In genomic region chr11:18712642-18713053, GRCm38 (mm10) we compare ENCODE assay signal across 9 mouse cellular contexts.
DNase-seq lines count a peak whose midpoint lies in the region; ATAC-seq and TF ChIP-seq lines count a peak whose summit lies in the region.
"Had no signal": no experiment of that assay in that cellular context is flagged by ENCODE, and none has a peak within 500 bp of the region (broad histone marks: within the 10 kb centered on the region; RNA-seq: fewer than 3 reads in every experiment).

No protein-coding gene starts in this region.

- no peaks in the 10 kb centered on the region for H3K9me3 ChIP-seq in kidney, postnatal 0 days (replicated peaks; ENCODE audit: low read length)
- H3K9me3 ChIP-seq in heart, embryonic 12.5 days (replicated peaks) = no peaks in the 10 kb centered on the region
- H3K9me3 ChIP-seq in liver, embryonic 11.5 days (ENCODE audit: control insufficient read depth, low read length) = no peaks in the 10 kb centered on the region
- H3K9me3 ChIP-seq: liver, embryonic 13.5 days had no signal

- no peak for TF ChIP-seq CTCF in kidney, postnatal 0 days (IDR thresholded peaks at IDR 0.05; ENCODE audit: low read depth)

- no peaks in the 10 kb centered on the region for H3K27me3 ChIP-seq in kidney, postnatal 0 days (ENCODE audit: insufficient read depth, low read length)
- no peaks in the 10 kb centered on the region for H3K27me3 ChIP-seq in heart, embryonic 12.5 days (replicated peaks)
- H3K27me3 ChIP-seq in liver, embryonic 11.5 days (replicated peaks; ENCODE audit: control insufficient read depth, insufficient read depth, low read length) = no peaks in the 10 kb centered on the region
- H3K27me3 ChIP-seq: liver, embryonic 13.5 days had no signal

- no peak overlapping the region for H3K4me3 ChIP-seq in kidney, postnatal 0 days (replicated peaks; ENCODE audit: low read depth, low read length)
- H3K4me3 ChIP-seq in heart, embryonic 12.5 days = no peak overlapping the region
- H3K4me3 ChIP-seq in liver, embryonic 11.5 days (ENCODE audit: low read depth, low read length) = no peak overlapping the region
- H3K4me3 ChIP-seq: liver, embryonic 13.5 days had no signal

- H3K36me3 ChIP-seq in kidney, postnatal 0 days (ENCODE audit: insufficient read depth, low read length) = no peaks in the 10 kb centered on the region
- H3K36me3 ChIP-seq in heart, embryonic 12.5 days = no peaks in the 10 kb centered on the region
- no peaks in the 10 kb centered on the region for H3K36me3 ChIP-seq in liver, embryonic 11.5 days (ENCODE audit: control insufficient read depth, insufficient read depth, low read length)
- H3K36me3 ChIP-seq: liver, embryonic 13.5 days had no signal

- 0 out of 2 replicates have a peak overlapping the region, but pooled peaks have one; percentile 14 for H3K4me2 ChIP-seq in kidney, postnatal 0 days (ENCODE audit: low read length)
- H3K4me2 ChIP-seq in heart, embryonic 12.5 days = no peak overlapping the region
- no peak overlapping the region for H3K4me2 ChIP-seq in liver, embryonic 11.5 days
- H3K4me2 ChIP-seq: liver, embryonic 13.5 days had no signal

- H3K9ac ChIP-seq in kidney, postnatal 0 days (ENCODE audit: low read depth, low read length) = no peak overlapping the region
- no peak overlapping the region for H3K9ac ChIP-seq in heart, embryonic 12.5 days
- no peak overlapping the region for H3K9ac ChIP-seq in liver, embryonic 11.5 days (ENCODE audit: low read depth, low read length)
- H3K9ac ChIP-seq: liver, embryonic 13.5 days had no signal

- no peak for ATAC-seq in kidney, postnatal 0 days (replicated peaks; ENCODE audit: low FRiP score, low read depth)
- no peak for ATAC-seq in heart, embryonic 12.5 days (ENCODE audit: insufficient number of reproducible peaks, low FRiP score)
- no peak for ATAC-seq in liver, embryonic 11.5 days (replicated peaks; ENCODE audit: low FRiP score)

- 20% methylated on average over 10 of the region's 10 CpGs for WGBS in kidney, postnatal 0 days
- 82% methylated on average over 10 of the region's 10 CpGs for WGBS in heart, embryonic 12.5 days
- WGBS in liver, embryonic 11.5 days = 74% methylated on average over 10 of the region's 10 CpGs

- DNase-seq in kidney, postnatal 0 days (ENCODE audit: low spot score) = peak; percentile 57
- no peak for DNase-seq in kidney, adult 11 months
- peak; percentile 83 to 89 for DNase-seq in cerebellum, postnatal 25 days
- peak; percentile 13 to 15 for DNase-seq in layer of hippocampus, postnatal 25 days (ENCODE audit: extremely low spot score in 1 of 2, low spot score in 1 of 2)
- peak; percentile 42 to 58 for DNase-seq in right cerebral cortex, adult 2 months (ENCODE audit: low spot score in 2 of 2)
- no peak for DNase-seq in liver, embryonic 11.5 days (ENCODE audit: low spot score)
- no peak for DNase-seq in ovary, postnatal 36 days (ENCODE audit: low spot score)
- DNase-seq: liver, embryonic 13.5 days had no signal

- no peak overlapping the region for H3K27ac ChIP-seq in kidney, postnatal 0 days
- H3K27ac ChIP-seq in heart, embryonic 12.5 days (ENCODE audit: poor library complexity, severe bottlenecking) = no peak overlapping the region
- no peak overlapping the region for H3K27ac ChIP-seq in liver, embryonic 11.5 days (ENCODE audit: low read depth, low read length)
- H3K27ac ChIP-seq: liver, embryonic 13.5 days had no signal

- H3K4me1 ChIP-seq in kidney, postnatal 0 days (replicated peaks; ENCODE audit: insufficient read depth, low read length) = no peaks in the 10 kb centered on the region; the same call in 1 of the 2 replicates
- H3K4me1 ChIP-seq in heart, embryonic 12.5 days (replicated peaks) = no peaks in the 10 kb centered on the region
- H3K4me1 ChIP-seq in liver, embryonic 11.5 days (replicated peaks; ENCODE audit: control insufficient read depth, insufficient read depth, low read length) = no peaks in the 10 kb centered on the region
- H3K4me1 ChIP-seq: liver, embryonic 13.5 days had no signal

Comparison
In these comparisons a context has a peak if more than half of its experiments do, and no peak if none do; other contexts are left out.
1. DNase-seq: peak in kidney, postnatal 0 days (single experiment), cerebellum, postnatal 25 days (2 of 2), layer of hippocampus, postnatal 25 days (2 of 2) and right cerebral cortex, adult 2 months (2 of 2); none in kidney, adult 11 months (single experiment), liver, embryonic 11.5 days (single experiment) and ovary, postnatal 36 days (single experiment).